Mouse (Mus musculus) kidney, adult 2 months (tissue): ENCODE results near the gene Abhd15.

Source experiments
- CTCF ChIP-seq: fragments of 200-500 bp; conservative IDR thresholded peaks from 2 replicates; pipeline ENCODE4 v1.5.1; 2011; ENCODE audit warnings: low read depth, mild to moderate bottlenecking, control low read depth, low read length, moderate library complexity, mixed read lengths; ENCODE audit not compliant: insufficient read depth, insufficient read length
- POLR2A ChIP-seq: fragments of 200-500 bp; IDR thresholded peaks from one replicate; pipeline ENCODE4 v1.6.1; 2011; ENCODE audit warnings: low read depth, low read length, control low read depth

GRCm38 (mm10) chr11:77506941-77507340 is 8.0 kb upstream of the Abhd15 start:
- TF ChIP-seq POLR2A (no peak), CTCF (no peak)
